8 mouse cellular contexts compared by ENCODE assay signal in genomic region chr4:109676218-109677215, GRCm38 (mm10). TPM values are rescaled to one million over a fixed set of nuclear protein-coding genes. Genes with fewer than 3 reads are reported as not detected.
DNase-seq lines count a peak whose midpoint lies in the region; ATAC-seq lines count a peak whose summit lies in the region.

Gene Faf1 (plus strand): TSS chr4:109676588.

- H3K27ac ChIP-seq in heart, embryonic 12.5 days (ENCODE audit: poor library complexity, severe bottlenecking): peak within 1 kb of the TSS; percentile 96
- peak within 1 kb of the TSS; percentile 99 for H3K27ac ChIP-seq in liver, embryonic 12.5 days
- peak within 1 kb of the TSS; percentile 98 for H3K27ac ChIP-seq in stomach, embryonic 15.5 days

- peak; percentile 98 for DNase-seq in CD4-positive helper T cell, adult 2 months (ENCODE audit: low read depth, low spot score)
- peak; percentile 93 for DNase-seq in brain, embryonic 18.5 days (ENCODE audit: low read depth, low spot score)
- peak; percentile 99 for DNase-seq in kidney, postnatal 10 days
- DNase-seq in natural killer cell, adult 2 months (ENCODE audit: low spot score in 2 of 2): peak; percentile 94 to 97

- ATAC-seq in erythroid progenitor cell, adult 5-6 weeks (replicated peaks; ENCODE audit: low FRiP score, poor library complexity, severe bottlenecking): peak; percentile 95
- peak; percentile 98 for ATAC-seq in heart, embryonic 12.5 days (ENCODE audit: insufficient number of reproducible peaks, low FRiP score)
- ATAC-seq in liver, embryonic 12.5 days: peak; percentile 97
- peak; percentile 96 for ATAC-seq in stomach, embryonic 15.5 days (ENCODE audit: insufficient read depth, low FRiP score, low read depth)

- no peaks in the 10 kb centered on the region for H3K36me3 ChIP-seq in heart, embryonic 12.5 days
- H3K36me3 ChIP-seq in liver, embryonic 12.5 days: no peaks in the 10 kb centered on the region
- H3K36me3 ChIP-seq in stomach, embryonic 15.5 days: no peaks in the 10 kb centered on the region

- H3K4me1 ChIP-seq in heart, embryonic 12.5 days (replicated peaks): peaks cover 4% of the 10 kb centered on the region; the same call in 1 of the 2 replicates
- H3K4me1 ChIP-seq in liver, embryonic 12.5 days: peaks cover 34% of the 10 kb centered on the region
- H3K4me1 ChIP-seq in stomach, embryonic 15.5 days: no peaks in the 10 kb centered on the region

- H3K9me3 ChIP-seq in heart, embryonic 12.5 days (replicated peaks): no peaks in the 10 kb centered on the region
- H3K9me3 ChIP-seq in liver, embryonic 12.5 days (replicated peaks): no peaks in the 10 kb centered on the region
- H3K9me3 ChIP-seq in stomach, embryonic 15.5 days: no peaks in the 10 kb centered on the region

- peak within 1 kb of the TSS; percentile 81 for H3K4me2 ChIP-seq in heart, embryonic 12.5 days
- peak within 1 kb of the TSS; percentile 83 for H3K4me2 ChIP-seq in liver, embryonic 12.5 days
- peak within 1 kb of the TSS; percentile 65 for H3K4me2 ChIP-seq in stomach, embryonic 15.5 days

- under 1% methylated on average over 96 of the region's 107 CpGs for WGBS in heart, embryonic 12.5 days
- under 1% methylated on average over 89 of the region's 107 CpGs for WGBS in liver, embryonic 12.5 days (ENCODE audit: insufficient replicate concordance)
- under 1% methylated on average over 101 of the region's 107 CpGs for WGBS in stomach, embryonic 15.5 days

- peak within 1 kb of the TSS; percentile 86 for H3K9ac ChIP-seq in heart, embryonic 12.5 days
- peak within 1 kb of the TSS; percentile 93 for H3K9ac ChIP-seq in liver, embryonic 12.5 days
- H3K9ac ChIP-seq in stomach, embryonic 15.5 days: peak within 1 kb of the TSS; percentile 84

- H3K4me3 ChIP-seq in heart, embryonic 12.5 days: peak within 1 kb of the TSS; percentile 85
- peak within 1 kb of the TSS; percentile 88 for H3K4me3 ChIP-seq in liver, embryonic 12.5 days
- peak within 1 kb of the TSS; percentile 87 for H3K4me3 ChIP-seq in stomach, embryonic 15.5 days (replicated peaks)

- no peaks in the 10 kb centered on the region for H3K27me3 ChIP-seq in heart, embryonic 12.5 days (replicated peaks)
- no peaks in the 10 kb centered on the region for H3K27me3 ChIP-seq in liver, embryonic 12.5 days (replicated peaks)
- no peaks in the 10 kb centered on the region for H3K27me3 ChIP-seq in stomach, embryonic 15.5 days (replicated peaks)

RNA-seq across cellular contexts. Expression of gene Faf1, which starts in this region (rescaled TPM):
- total RNA-seq in erythroid progenitor cell, adult 5-6 weeks (2015; ENCODE audit: low replicate concordance): 50.8 and 68.3 TPM in 2 replicates
- 78.3 and 105 TPM in 2 replicates for total RNA-seq in erythroid progenitor cell, adult 5-6 weeks (2017; ENCODE audit: low replicate concordance)
- polyA plus RNA-seq in heart, embryonic 12.5 days (2016; fragmentation: Nextera tagmentation; extraction: Ambion mirVana): 29.2 and 31.5 TPM in 2 replicates
- 31.3 and 31.4 TPM in 2 replicates for polyA plus RNA-seq in liver, embryonic 12.5 days (2016; fragmentation: Nextera tagmentation; extraction: Ambion mirVana)
- polyA plus RNA-seq in stomach, embryonic 15.5 days (2015; fragmentation: Nextera tagmentation; extraction: Ambion mirVana): 24.3 and 27.1 TPM in 2 replicates

Comparison
In these comparisons a context has a peak if more than half of its experiments do, and no peak if none do; other contexts are left out.
1. Peak in every context shown above with its lines: DNase-seq, ATAC-seq, H3K4me3 ChIP-seq and H3K27ac ChIP-seq.